Mouse (Mus musculus) testis, adult 2 months (tissue): ENCODE data around the gene Srxn1.

Source experiments
- CTCF ChIP-seq: fragments of 200-500 bp; IDR thresholded peaks from 2 replicates; pipeline ENCODE4 v1.5.1; 2012; ENCODE audit warnings: low read depth, mild to moderate bottlenecking, inconsistent platforms, low read length, moderate library complexity; ENCODE audit not compliant: control insufficient read depth, insufficient read depth, insufficient replicate concordance
- POLR2A ChIP-seq: fragments of 200-500 bp; IDR thresholded peaks from 2 replicates; pipeline ENCODE4 v1.6.1; 2012; ENCODE audit warnings: low read depth, mild to moderate bottlenecking, inconsistent platforms, low read length, moderate library complexity; ENCODE audit not compliant: control insufficient read depth

DNA sequence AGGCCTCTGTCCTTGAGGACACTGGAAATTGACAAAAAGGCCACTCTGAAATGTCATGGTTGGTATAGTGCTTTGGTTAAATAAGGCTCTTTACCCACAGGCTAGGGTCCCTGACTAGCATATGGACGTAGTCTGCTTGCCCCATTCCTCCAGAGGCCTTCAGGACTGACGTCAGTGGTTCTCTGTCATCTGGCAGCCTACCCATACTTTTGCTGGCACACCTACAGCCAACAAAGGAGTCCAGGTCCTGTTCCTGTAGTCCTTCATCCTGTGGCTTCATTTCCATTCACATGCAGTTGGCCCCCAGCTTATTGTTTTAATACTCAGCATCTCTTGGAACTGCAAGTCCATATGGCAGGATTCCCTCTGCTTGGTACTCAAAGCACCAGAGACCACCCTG lies 8.4 kb upstream of the Srxn1 start:
- TF ChIP-seq POLR2A (no peak), CTCF (no peak)
